Mouse (Mus musculus): ENCODE measurements around the gene Erbb4.
A peak's percentile ranks its signal among the peaks of the same experiment; 100 is the strongest.

Erbb4 gene

DNA sequence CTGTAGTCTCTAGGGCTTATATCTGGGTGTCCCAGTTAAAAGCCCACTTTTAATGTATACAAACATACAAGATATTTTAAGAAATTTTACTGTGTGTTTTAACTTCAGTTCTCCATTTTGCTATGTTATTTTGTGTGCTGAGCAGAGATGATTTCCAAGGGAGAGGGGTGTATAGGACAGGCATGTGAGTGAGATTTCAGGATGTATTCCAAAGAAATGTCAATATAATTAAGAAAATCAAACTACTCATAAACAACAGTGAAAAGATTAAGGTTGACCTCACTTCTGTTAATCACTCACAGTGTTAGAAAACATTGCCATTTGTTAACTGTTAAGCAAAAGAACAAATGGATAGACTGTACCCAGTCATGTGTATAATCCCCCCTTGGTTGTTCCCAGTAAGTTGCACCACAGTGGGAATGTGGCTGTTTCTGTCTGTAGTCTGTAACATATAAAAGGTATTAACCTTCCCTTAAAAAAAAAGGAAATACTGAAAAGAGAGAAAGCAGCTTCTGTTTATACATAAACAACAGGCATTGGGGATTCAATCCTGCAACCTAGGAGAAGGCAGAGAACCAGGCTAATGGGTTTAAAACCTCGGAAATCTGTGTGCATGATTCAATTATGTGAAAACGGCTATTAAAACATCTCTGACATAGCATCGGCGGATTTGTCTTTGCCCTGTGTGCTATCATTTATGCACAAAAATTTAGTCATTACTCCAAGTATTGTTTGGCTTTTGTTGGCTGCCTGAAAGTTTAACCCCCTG is 84.5 kb downstream of the Erbb4 start:
- peak; percentile 15 for DNase-seq

DNA sequence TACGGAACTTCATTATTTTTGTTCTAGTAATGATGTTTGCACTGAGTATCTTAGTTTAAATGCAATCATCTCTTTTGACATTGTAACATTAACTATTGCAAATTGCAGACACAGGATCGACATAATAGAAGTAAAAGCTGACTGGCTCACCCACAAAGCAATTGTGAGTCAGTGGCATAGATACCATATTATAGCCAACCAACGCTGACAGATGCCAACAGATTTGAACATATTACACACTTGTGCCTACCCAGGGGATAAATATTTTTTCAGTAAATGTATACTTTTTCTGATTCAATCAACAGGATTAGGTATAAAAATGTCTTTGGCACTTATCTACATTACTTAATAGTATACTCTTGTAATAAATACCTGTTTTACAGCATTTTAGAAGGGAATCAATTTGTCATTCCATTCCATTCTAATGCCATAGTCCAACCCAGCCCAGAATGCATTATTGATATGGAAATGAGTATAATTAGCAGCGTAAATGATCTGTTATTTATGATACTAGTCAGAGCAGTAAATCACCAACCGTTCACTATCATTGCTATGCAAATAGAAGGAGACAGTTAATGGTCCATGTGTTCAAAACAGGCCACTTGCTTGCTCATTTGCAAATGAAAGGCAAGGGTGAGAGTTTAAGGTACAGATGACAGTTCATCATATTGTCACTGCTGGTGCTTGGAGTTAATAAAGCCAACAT is 97.9 kb downstream of the Erbb4 start:
- DNase-seq = no peak

DNA sequence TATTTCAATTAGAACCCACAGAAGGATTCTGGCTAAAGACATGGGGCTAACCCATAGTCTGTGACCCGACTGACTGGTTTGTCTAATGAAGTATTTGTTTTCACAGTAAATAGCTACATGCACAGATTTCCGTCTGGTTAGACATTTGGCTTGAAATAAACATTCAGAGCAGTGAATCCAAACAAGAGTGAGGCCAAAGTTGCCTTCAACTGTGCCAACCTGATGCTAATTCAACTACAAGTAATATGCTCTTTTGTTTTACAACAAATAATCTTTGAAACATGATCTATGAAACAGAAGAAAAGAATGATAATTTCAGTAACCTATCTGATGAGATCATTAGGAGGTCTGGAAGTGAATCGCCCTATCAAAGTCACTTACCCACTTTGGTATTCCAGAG is 106.5 kb downstream of the Erbb4 start:
- no peak for DNase-seq

DNA sequence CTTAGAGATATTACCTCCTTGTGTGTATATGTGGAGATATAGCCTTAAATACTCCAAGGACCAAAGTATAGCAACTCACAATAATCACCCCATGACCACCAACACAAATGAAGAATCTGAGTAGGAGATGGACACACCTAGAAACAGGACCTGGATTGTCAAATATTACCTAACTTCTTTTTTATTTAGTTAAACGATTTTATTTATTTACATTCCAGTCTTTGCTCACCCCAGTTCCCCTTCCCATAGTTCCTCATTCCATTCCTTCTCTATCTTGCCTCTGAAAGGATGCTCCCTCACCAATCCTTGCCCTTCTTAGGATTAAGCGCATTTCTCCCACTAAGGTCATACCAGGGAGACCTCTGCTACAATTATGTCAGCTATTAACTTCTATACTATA is 128.6 kb downstream of the Erbb4 start:
- DNase-seq = no peak

DNA sequence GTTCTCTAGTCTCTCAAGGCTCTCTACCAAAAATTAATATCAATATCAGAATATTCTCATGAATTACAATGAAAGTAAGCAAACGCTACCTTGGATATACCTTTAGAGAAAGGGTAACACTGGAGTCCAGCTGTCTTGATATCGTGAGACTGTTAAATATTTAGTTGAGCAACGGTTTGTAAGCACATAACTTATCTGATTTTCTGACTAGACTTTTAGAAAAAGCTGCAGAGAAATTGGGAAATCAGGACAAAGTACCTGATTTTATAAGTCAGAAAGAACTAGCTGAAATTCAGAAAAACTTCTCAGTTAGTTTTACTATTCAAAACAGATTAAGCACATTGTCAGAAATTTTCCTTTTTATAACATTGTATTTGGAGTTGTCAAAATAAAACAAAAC is 129.3 kb downstream of the Erbb4 start:
- no peak for DNase-seq

DNA sequence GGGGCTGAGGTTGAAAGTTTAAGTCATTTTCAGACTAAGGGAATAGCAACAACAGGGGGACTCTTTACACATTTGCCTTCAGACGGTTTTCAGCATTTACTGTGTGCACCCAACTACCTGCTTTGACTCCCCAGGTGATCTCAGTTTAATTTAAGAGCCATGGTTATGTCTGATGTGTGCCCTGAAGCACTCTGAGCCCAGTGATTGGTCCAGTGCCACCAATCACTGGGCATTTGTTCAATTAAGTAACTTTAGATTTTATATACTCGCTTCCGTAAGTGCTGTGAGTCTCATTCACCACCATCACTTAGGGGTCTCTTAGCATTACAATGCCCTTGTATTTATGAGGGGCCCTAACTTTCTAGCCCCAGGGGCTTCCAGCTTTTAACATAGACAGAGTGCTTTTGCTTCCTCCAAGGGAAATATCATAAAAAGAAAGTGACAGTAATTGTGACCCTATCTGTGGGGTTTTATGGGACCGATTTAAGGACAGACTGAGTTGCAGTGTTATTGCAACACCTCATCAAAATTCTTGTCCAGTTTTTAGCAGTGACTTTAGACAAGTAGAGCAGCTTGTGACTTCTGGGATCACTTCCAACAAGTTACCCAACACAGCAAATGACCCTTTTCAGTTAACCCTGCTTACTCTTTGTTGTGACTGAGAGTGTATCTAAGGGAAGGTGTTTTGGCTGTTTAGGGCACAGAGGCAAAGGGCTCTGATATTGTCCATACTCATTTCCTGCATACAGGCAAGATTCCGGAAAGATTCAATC is 134.3 kb downstream of the Erbb4 start:
- DNase-seq = peak; percentile 78

DNA sequence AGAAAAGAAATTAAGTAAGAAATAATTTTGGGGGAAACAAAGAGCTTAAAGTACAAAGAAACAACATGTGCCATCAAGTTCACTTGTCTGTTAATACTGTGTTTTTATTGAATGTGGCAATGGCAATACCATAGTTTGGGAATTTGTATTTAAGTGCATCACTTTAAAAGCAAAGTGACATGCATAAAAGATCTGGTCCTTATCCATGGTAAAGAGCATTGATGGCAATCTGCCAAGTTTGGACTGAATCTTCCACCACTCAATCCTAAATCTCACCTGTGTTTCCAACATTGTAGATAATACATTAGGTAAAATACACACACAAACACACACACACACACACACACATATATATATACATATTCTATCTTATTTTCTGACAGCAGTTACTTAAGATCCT is 143.7 kb downstream of the Erbb4 start:
- no peak for DNase-seq

DNA sequence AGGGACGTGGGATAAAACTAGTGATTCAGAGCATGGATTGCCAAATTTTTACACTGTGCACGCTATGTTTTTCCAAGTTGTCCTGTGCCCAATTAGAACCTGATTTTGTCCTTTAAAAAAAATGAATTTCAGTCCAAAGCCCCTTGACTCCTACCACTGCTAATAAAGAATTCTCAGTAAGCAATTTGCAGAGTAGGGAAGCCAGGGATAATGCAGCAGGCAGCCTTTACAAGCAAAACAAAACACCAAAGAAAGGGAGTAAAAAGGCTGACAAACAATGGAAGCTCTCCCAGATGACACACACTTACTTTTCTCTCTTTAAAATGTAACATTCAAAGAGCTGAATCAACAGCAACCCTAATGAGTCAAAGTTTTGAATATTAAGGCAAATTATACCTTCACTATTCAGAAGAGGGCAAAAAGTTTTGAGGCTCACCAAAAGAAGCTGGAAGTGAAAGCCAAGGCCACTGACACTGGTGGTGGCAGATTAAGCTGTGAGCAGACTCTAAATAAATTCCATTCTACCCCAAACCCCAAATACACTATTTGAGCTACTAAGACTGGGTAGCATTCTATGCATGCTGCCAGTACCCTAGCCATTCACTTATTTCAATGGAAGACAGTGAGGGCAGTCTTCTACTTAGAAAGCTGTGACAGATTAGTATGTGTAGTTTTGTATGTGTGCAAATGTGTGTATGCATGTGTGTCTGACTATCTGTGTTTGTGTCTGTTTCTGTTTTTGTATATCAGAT is 146.3 kb downstream of the Erbb4 start:
- DNase-seq = no peak

DNA sequence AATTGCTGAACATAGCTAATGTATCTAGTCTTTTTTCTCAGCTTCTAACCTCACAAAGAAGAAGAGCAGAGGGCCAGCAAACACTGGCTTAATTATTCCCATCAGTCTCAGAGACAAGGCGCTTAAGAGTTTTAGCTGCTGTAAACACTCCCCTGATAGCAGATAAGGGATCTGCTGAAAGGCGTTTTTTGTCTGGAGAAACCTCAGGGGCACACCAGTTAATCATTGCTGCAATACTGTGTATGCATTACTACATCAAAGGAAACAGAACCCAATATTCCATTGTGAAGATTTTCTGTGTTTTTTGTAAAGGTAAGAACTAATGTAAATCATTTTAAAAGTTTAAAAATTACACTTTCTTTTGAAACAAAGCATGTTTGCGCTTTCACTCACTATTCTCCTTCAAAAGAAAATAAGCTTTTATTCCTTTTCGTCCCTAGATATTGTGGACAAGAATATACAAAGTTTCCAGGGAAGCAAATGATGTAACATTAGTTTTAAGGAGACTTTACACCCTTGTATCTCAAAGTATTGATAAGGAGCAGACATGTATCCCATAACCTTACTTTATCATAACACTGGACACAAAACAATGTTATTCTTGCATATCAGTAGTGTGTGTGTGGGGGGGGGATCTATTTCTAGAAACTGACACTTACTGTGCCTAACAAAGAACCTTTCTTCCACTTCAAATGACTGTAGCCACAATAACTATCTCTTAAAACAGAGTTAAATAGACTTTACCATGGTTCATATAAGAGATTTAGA is 150.9 kb downstream of the Erbb4 start:
- DNase-seq = no peak

DNA sequence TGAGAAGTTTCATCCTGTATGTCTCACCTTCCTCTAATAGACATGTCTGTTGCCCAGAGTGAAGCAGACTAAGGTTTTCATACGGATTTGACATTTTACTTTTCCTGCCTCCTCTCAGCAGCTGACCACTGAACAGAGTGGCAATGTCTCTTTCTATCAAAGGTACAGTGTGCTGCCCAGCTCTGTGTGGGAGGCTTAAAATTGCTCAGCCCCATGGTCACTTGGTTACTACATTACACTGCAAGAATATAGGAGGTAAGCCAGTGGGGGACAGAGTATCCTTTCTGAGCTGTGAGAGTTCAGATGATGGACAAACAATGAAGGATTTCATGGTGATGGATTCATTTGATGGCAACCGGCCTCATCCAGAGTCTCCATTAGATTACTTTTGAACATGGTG is 152.4 kb downstream of the Erbb4 start:
- DNase-seq = no peak

DNA sequence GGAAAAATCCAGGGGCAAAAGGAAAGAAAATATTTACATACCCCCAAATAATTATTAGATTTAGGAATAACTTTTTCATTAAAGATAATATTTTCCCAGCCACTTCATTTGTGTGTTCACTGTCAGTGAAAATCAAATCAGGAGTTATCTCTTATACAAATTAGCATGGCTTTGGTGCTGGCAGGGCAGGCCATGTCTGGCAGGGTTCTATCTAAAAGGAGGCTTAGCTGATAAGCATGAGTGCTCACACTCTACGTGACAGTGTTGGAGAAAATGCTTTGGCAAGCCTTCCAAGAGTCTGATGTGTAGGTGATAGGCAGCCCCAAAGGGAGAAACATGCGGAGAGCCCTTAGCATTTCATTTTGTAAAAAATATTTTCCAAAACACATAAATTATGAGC is 164.7 kb downstream of the Erbb4 start:
- DNase-seq = no peak

DNA sequence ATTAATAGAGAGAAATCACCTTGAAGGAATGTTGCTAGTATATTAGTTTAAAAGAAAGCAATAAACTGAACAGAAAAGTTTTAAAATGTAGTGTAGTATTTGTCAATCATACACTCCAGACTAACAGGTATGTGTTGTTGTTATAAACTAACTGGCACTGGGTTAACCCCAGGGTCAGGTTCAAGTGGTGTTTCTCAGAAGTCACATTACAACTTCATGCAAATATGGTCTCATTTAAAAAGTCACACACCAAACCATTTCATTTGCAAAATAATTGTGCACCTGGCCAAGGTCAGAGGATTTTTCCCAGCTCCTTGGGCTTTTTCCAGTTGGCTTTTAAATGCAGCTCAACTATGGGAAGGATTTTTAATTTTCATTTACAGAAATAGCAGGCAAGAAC is 173.1 kb downstream of the Erbb4 start:
- peak; percentile 58 for DNase-seq

DNA sequence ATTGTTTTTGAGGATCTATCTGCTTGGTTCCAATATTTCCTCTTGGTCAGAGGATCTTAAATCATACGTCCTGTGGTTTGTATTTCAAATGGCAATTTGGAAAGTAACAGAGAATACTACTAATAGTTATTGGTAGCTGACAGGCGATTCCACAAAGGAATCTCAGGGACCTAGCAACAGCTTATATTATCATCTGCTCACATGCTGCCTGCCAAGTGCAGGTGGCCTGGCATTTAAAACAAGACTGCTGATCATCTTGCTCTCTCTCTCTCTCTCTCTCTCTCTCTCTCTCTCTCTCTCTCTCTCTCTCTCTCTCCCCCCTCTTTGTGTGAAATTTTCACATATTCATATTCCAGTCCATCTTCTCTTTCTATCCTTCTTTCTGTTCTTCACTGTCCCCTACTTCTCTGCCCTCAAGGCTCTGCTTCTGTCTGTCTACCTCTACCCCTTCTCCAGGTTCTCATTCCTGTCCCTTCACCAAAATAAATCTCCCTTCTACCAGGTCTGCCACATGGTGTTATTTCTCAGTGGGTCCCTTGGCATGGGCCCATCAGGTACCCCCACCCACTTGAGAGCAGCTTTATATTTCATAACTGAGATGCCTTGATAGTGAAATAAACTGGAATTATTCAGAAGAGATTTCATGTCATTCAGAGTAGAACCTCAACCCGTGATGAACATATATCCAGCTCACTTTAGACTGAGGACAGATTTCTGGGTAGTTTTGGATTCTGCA is 174.4 kb downstream of the Erbb4 start:
- no peak for DNase-seq

DNA sequence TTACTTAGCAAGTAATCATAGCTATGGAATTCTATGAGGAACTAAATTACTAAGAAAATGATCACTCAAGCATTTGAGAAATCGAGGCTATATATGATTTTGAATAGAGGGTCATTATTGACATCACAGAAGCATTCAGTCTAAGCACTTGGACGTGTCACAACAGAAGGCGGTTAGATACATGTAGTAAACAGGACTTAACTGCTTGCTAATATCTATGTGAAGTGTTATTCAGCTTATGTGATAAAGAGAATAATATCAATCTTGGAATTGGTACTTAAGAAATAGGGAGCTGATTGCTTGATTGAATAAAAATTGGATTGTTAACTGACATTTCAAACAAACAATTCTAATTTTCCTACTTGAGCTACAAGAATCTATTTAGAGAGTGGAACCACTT is 190.0 kb downstream of the Erbb4 start:
- DNase-seq = no peak

DNA sequence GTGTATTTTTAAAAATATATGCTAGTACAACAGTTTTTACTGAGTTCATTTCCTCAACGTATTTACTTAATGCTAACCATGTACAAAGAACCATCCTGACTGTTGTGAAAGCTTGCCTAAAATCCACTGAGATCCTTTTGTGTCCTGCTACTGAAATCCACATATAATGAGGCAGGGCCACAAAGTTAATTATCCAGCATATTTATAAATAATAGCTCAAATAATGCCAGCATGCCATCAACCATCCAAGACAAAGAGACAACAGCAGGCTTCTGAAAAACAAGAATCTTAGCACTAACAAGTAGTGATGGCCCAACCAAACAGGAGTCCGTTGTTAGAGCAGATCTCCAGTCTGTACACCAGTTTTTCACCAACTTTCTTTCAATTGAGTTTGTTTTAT is 215.8 kb downstream of the Erbb4 start:
- no peak for DNase-seq

DNA sequence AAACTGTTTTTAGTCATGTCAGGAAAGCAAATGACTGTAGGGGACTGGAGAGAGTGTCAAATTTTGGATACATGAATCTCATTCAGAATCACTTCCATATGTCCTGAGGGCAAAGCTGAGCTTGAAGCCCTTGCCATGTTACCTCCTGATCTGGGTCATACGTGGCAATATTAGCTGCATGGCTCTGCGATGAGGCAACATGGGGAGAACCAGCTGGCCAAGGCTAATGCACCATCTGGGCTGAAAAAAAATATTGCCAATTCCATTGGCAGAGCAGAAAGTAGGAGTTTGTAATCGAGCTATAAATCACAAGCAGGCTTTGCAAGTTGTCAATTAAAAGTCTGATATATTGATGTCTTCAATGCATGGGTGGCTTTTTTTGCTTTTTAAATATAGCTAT is 221.0 kb downstream of the Erbb4 start:
- no peak for DNase-seq

DNA sequence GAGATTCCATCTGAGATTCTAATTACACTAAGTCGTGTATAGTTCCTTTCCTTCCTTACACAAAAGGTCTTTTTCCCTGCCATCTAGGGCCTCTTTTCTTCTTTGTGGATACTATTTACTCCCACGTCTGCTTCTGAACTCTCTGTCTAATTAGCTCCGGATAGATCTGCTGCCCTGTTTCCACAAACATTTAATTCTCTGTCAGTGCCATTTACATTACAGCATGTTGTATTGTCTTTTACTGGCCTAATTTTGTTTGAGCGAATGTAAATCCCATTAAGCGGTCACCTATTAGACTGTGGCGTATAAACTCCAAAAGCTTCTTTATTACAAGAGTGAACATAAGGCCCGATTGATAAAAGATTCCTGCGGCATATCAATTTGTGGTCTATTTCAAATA is 232.9 kb downstream of the Erbb4 start:
- no peak for DNase-seq

DNA sequence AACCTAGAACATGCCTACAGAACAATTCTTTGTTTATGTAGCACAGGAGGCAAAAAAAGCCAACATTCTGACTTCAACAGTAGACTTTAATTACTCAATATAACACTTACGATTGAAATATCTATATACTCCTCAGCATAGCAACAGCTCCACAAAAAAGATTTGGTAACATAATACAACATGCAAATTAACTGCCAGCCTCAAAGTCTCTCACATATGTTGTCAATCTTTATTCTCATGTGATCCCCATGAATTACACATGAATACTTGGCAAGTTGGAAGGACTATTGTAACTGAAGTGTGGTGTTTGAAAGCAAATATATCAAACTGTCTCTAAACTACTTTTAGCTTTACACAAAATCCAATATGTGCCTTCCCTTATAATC is 234.2 kb downstream of the Erbb4 start:
- no peak for DNase-seq

DNA sequence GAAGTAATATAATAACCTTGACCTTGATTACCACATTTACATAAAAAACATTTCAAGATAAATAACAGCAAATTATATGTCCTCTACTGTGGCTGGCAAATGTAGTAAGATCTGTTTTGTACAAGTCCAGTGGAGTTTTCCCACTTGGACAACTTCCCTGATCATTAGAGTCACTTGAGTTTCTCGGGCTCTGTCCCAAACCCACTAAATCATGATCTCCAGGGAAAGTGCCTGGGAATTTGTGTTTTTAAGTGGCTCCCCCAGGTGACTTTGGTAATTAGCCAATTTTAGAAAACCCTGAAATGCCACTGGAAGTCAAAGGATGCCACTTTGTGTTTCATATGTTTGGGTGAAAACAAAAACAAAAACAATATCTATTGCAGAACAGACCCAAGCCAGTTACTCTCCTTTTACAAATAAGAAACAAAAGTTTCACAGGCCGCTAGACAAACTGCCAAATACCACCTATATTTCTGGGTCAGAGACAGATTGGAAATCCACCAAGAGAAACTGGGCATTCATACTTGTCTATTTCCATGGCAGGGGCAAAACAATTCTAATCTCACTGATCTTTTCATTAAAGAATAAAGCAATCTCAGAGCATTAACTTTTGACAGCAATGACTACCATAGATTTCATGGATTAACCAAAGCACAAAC is 234.8 kb downstream of the Erbb4 start:
- DNase-seq = peak; percentile 8

DNA sequence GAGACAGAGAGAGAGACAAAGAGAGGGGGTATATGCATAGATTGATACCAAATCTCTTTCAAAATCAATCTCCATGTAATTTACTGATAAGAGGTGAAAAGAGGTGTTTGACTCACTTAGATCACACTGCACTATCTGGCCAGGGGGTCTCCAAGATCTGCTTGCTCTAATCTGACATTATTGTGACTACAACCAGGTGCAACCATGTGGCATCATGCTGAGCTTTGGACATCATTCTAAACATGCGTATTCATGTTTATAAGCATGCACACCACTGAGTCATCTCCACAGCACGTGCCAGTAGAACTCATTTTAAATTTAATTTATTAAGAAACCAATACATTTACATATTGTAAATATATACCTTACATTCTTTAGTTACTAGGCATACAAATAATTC is 247.5 kb downstream of the Erbb4 start:
- DNase-seq = no peak

DNA sequence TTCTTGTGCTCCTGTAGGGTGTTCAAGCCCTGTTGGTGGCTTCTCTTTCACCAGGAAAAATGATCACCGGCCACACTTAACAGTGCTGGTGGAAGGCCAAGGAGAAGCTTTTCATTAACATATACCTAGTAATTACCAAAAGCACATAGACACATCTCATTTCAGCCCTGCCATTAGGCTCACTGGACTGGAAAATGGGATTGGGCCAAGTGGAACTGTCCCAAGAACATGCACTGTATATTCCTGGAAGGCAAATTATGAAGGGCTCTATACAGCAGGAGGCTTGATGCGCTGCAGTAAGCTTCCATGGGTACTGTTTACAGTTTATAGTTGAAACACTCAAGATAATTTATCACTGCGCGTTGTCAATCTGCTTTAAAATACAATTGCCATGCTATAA is 248.4 kb downstream of the Erbb4 start:
- DNase-seq = no peak

Data from kidney, postnatal 14 days (tissue).